Mouse (Mus musculus) midbrain, embryonic 13.5 days (tissue): ENCODE results near the gene Fras1. TPM values are rescaled to one million over a fixed set of nuclear protein-coding genes. Genes with fewer than 3 reads are reported as not detected.
A peak's percentile ranks its signal among the peaks of the same experiment; 100 is the strongest.

Source experiments
- ATAC-seq: fragments of 200-750 bp; cut with Nextera tagmentation; 2 replicates; pipeline ENCODE4 v1.8.0; 2017; ENCODE audit warnings: mild to moderate bottlenecking, moderate TSS enrichment, moderate library complexity
- H3K27ac ChIP-seq: fragments of 300-500 bp; sonication (generic); 2 replicates; pipeline ENCODE4 v1.5.1; 2015; ENCODE audit warnings: inconsistent platforms, mild to moderate bottlenecking, moderate library complexity
- H3K27me3 ChIP-seq: fragments of 300-500 bp; sonication (generic); 2 replicates; pipeline ENCODE4 v1.6.1; 2015; ENCODE audit warnings: mild to moderate bottlenecking, inconsistent platforms
- H3K36me3 ChIP-seq: fragments of 300-500 bp; sonication (generic); 2 replicates; pipeline ENCODE4 v1.6.1; 2015; ENCODE audit warnings: mild to moderate bottlenecking, inconsistent platforms
- H3K4me1 ChIP-seq: fragments of 300-500 bp; sonication (generic); replicated peaks from 2 replicates; pipeline ENCODE4 v1.6.1; 2015; ENCODE audit warnings: inconsistent platforms
- H3K4me2 ChIP-seq: fragments of 300-500 bp; sonication (generic); replicated peaks from 2 replicates; pipeline ENCODE4 v1.6.1; 2015; ENCODE audit warnings: moderate library complexity, mild to moderate bottlenecking, inconsistent platforms
- H3K4me3 ChIP-seq: fragments of 300-500 bp; sonication (generic); replicated peaks from 2 replicates; pipeline ENCODE4 v1.5.1; 2015; ENCODE audit warnings: mild to moderate bottlenecking, inconsistent platforms
- H3K9ac ChIP-seq: fragments of 300-500 bp; sonication (generic); replicated peaks from 2 replicates; pipeline ENCODE4 v1.6.1; 2015; ENCODE audit warnings: mild to moderate bottlenecking, inconsistent platforms
- H3K9me3 ChIP-seq: fragments of 300-500 bp; sonication (generic); 2 replicates; pipeline ENCODE4 v1.6.1; 2016; ENCODE audit warnings: mild to moderate bottlenecking, inconsistent platforms
- WGBS: fragments of 180-500 bp; shearing (Covaris S2); methylation state at CpG from one replicate; pipeline ENCODE4 v1.1.7; 2015; 5-methylcytosine and 5-hydroxymethylcytosine counted together
- polyA plus RNA-seq: library from polyadenylated mRNA; unstranded; fragments of >200 nt; fragmentation: Nextera tagmentation; extraction: Ambion mirVana; gene quantifications from 2 replicates; pipeline ENCODE4 v1.2.1, GENCODE M21; 2015

Gene Fras1
- 5.4 and 5.5 TPM in 2 replicates for polyA plus RNA-seq

DNA sequence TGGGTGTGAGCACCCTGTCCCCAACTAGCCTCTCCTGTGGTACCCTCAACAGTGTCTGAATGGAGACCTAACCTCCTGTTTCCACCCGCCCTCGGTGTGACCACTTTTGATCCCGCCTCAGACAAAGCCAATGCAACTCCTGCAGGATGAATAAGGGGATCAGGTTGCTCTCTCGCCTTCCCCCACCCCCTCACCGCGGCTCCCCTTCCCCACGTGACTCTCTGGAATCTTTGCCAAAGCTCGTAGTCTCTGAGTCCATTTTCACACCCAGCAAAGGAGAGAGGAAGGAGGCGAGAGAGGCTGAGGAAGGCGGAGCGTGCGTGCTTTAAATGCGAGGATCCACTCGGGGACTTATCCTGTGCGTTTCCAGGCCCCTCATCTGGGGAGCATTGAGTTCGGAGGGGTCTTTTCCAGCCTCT lies at the start of gene Fras1:
Fras1 (plus strand) TSS at position 389 of the 419 bp plus-strand sequence.
- peak; percentile 61 for ATAC-seq
- H3K9ac ChIP-seq, result peak within 1 kb of the TSS; percentile 73
- peak within 1 kb of the TSS; percentile 96 for H3K4me2 ChIP-seq
- no peaks in the 10 kb centered on the region for H3K9me3 ChIP-seq
- peaks cover 11% of the 10 kb centered on the region; the same call in 1 of the 2 replicates for H3K27me3 ChIP-seq
- peak within 1 kb of the TSS; percentile 65 for H3K4me3 ChIP-seq
- H3K36me3 ChIP-seq, result no peaks in the 10 kb centered on the region
- 0% methylated on average over 16 of the region's 16 CpGs for WGBS
- peaks cover 24% of the 10 kb centered on the region for H3K4me1 ChIP-seq
- H3K27ac ChIP-seq, result peak within 1 kb of the TSS; percentile 70

DNA sequence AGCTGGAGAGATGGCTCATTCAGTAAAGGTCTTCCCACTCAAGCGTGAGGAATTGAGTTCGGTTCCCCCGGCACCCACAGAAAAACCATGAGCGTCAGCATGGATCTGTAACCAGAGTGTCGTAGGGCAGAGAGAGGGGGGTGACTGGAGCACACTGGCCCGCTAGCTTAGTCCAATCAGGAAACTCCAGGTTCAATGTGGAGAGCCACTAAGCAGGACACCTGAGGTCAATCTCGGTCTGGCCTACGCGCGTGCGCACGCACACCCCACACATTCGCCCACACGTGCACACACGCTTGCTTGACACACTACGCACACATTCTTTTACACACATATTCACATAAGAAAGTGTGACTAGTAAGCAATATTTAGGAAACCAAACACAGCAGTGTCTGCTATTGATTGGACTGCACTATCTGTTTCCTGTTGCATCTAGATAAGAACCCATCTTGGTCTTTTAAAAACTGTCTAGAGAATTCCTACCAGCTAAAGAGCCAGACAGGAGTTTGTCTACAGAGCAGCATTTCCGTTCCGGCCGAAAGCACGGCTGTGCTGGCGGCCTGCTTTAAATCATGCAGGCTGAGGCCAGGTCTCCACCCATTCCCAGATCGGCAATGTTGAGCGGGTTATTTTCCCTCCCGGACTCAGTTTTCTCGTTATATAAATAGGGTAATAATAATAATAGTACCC lies 42.6 kb upstream of the Fras1 start:
- no peaks in the 10 kb centered on the region for H3K27me3 ChIP-seq
- ATAC-seq, result no peak
- H3K9ac ChIP-seq, result no peak overlapping the region
- H3K36me3 ChIP-seq, result no peaks in the 10 kb centered on the region
- no peaks in the 10 kb centered on the region for H3K9me3 ChIP-seq
- no peak overlapping the region for H3K27ac ChIP-seq
- H3K4me1 ChIP-seq, result no peaks in the 10 kb centered on the region
- H3K4me3 ChIP-seq, result no peak overlapping the region
- H3K4me2 ChIP-seq, result no peak overlapping the region
- WGBS, result 93% methylated on average over 25 of the region's 25 CpGs

DNA sequence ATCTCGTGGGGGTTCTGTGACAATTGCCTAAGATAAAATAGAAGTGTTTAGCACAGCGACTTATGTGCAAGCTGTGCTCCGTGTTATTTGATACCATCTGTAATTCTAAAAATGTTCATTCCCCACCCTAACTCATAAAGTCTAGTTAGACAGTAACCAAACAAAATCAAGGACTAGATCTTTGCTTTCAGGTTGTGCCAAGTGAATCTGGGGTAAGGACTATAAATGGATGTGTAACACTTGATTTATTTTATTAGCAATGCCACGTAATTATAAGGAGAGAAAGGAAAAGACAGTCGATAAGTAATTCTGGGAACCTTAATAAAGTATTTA lies 42.1 kb upstream of the Fras1 start:
- Histone ChIP-seq H3K9ac (no peak overlapping the region), H3K9me3 (no peaks in the 10 kb centered on the region), H3K4me2 (no peak overlapping the region), H3K27ac (no peak overlapping the region), H3K4me1 (no peaks in the 10 kb centered on the region), H3K4me3 (no peak overlapping the region), H3K36me3 (no peaks in the 10 kb centered on the region), H3K27me3 (no peaks in the 10 kb centered on the region)
- no peak for ATAC-seq
- whole genome bisulfite sequencing, result 86% methylated on average over 5 of the region's 5 CpGs

DNA sequence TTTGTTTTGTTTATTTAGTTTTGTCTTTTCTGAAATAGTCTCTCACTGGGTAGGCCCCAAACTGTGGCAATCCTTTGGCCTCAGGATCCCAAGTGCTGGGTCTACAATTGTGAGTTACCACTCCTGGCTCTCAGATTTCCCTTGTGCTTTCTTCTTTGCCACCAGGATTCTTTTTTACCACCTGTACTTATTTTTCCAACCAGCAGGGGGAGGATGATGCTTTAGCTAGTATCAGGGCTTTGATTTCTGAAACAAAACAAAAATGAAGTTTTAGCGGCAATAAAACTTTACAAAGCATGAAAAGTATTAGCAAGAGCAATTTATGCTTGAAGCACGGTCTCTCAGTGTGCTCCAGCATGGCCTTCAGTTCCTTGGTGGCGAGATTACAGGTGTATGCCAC lies 39.8 kb upstream of the Fras1 start:
- WGBS, result 76% methylated on average over 3 of the region's 3 CpGs
- H3K27me3 ChIP-seq, result no peaks in the 10 kb centered on the region
- ATAC-seq, result no peak
- H3K36me3 ChIP-seq, result no peaks in the 10 kb centered on the region
- no peaks in the 10 kb centered on the region for H3K4me1 ChIP-seq
- H3K9me3 ChIP-seq, result no peaks in the 10 kb centered on the region
- H3K9ac ChIP-seq, result no peak overlapping the region
- no peak overlapping the region for H3K4me2 ChIP-seq
- no peak overlapping the region for H3K4me3 ChIP-seq
- no peak overlapping the region for H3K27ac ChIP-seq

DNA sequence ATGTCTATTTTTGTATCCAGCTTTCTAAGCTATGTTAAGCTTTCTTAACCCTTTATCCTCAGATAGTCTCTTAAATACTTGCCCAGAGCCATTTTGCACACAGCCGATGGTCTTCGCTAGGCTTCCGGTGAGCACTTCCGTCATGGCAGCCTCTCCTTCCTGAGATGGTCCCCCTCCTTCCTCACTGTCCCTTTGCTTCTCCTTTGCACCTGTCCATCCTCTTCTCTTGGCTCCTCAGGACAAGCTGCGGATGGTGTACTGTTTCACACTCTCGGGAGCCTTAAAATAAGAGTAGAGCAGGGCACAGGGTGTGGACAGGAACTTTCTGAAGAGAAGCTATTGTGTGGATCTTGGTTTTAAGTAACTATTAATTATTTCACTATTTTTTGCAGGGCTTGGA lies 33.2 kb upstream of the Fras1 start:
- H3K4me1 ChIP-seq, result no peaks in the 10 kb centered on the region
- no peak overlapping the region for H3K4me3 ChIP-seq
- no peaks in the 10 kb centered on the region for H3K27me3 ChIP-seq
- H3K36me3 ChIP-seq, result no peaks in the 10 kb centered on the region
- 94% methylated on average over 6 of the region's 6 CpGs for WGBS
- H3K4me2 ChIP-seq, result no peak overlapping the region
- no peak overlapping the region for H3K9ac ChIP-seq
- no peak for ATAC-seq
- no peak overlapping the region for H3K27ac ChIP-seq
- H3K9me3 ChIP-seq, result no peaks in the 10 kb centered on the region

DNA sequence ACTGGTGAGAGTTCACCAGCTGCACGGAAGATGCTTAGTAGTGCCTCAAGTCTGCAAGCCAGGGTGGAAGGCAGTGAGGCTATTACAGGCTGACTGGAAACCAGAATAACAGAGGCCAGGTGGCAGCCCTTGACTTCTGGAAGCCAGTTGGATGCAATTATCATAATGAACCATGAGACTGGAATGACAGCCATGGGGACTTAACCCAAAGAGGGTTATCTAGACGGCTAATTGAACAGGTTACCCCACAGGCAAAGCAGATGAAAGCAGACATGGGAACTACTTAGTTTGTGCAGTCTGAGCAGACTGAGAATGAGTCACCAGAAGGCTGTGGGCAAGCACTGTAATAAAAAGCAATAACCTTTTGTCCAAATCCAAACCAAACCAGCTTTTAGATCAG lies 28.8 kb upstream of the Fras1 start:
- 64% methylated on average over 2 of the region's 2 CpGs for WGBS
- Histone ChIP-seq H3K27me3 (no peaks in the 10 kb centered on the region), H3K4me1 (no peaks in the 10 kb centered on the region), H3K9me3 (no peaks in the 10 kb centered on the region), H3K4me3 (no peak overlapping the region), H3K27ac (no peak overlapping the region), H3K4me2 (no peak overlapping the region), H3K36me3 (no peaks in the 10 kb centered on the region), H3K9ac (no peak overlapping the region)
- no peak for ATAC-seq

DNA sequence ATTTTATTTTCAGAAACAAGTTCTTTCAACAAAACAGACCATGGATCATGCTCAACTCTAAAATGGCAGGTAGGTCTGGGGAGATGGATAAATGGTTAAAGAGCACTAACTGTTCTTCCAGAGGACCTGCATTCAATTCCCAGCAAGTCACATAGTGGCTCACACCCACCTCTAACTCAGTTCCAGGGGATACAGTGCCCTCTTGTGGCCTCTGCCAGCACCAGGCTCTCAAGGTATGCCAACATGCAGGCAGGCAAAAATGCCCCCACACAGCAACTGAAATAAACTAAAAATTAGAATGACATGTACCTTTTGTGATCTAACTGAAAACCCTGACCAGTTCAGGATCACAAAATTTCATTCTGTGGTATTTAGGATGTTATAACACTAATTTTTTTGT lies 21.8 kb upstream of the Fras1 start:
- Histone ChIP-seq H3K4me3 (no peak overlapping the region), H3K27ac (no peak overlapping the region), H3K36me3 (no peaks in the 10 kb centered on the region), H3K4me1 (no peaks in the 10 kb centered on the region), H3K9me3 (no peaks in the 10 kb centered on the region), H3K4me2 (no peak overlapping the region), H3K9ac (no peak overlapping the region), H3K27me3 (no peaks in the 10 kb centered on the region)
- ATAC-seq, result no peak

DNA sequence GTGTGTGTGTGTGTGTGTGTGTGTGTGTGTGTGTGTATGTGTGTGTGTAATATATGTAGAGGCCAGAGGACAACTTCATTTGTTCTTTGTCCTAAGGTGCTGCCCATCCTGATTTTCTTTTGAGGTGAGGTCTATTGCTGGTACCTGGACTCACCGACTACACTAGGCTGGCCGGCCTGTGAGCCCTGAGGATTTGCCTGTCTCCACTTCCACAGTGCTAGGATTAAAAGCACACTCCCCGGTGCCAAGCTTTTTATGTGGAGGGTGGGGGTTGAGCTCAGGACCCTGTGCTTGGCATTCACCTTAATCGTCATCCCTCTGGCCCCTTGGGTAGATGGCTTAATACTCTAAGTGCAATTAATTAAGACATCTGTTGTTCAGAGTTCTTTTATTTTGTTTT lies 9.8 kb upstream of the Fras1 start:
- no peak for ATAC-seq

DNA sequence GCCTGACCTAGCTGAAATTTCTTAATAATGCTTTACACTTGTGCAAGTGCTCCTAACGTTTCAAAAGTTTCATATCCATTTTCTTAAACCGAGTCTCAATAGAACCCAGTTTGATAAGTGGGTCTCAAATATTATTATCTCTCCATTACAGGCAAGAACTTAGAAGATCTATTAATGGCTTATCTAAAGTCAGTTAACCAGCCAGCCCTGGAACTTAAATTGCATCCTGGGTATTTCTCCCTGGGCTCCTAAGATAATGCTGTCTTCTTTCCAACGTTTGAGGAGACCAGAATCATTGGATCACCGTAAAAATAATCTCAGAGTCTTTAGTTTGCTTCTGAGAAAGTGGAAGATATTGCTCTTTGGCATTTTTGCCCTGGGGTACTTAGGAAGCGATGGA lies 8.2 kb upstream of the Fras1 start:
- H3K4me2 ChIP-seq, result no peak overlapping the region
- H3K9me3 ChIP-seq, result no peaks in the 10 kb centered on the region
- H3K4me3 ChIP-seq, result no peak overlapping the region
- no peak overlapping the region for H3K9ac ChIP-seq
- ATAC-seq, result no peak
- no peak overlapping the region for H3K27ac ChIP-seq
- H3K4me1 ChIP-seq, result no peaks in the 10 kb centered on the region
- no peaks in the 10 kb centered on the region for H3K36me3 ChIP-seq
- H3K27me3 ChIP-seq, result no peaks in the 10 kb centered on the region
- WGBS, result 81% methylated on average over 5 of the region's 5 CpGs

More for the DNA sequence above, 9.8 kb upstream of the Fras1 start:
- Histone ChIP-seq H3K27ac (no peak overlapping the region), H3K4me2 (no peak overlapping the region), H3K27me3 (no peaks in the 10 kb centered on the region), H3K4me1 (no peaks in the 10 kb centered on the region), H3K9me3 (no peaks in the 10 kb centered on the region), H3K4me3 (no peak overlapping the region), H3K9ac (no peak overlapping the region), H3K36me3 (no peaks in the 10 kb centered on the region)
- WGBS, result 45% methylated on average over 4 of the region's 4 CpGs

DNA sequence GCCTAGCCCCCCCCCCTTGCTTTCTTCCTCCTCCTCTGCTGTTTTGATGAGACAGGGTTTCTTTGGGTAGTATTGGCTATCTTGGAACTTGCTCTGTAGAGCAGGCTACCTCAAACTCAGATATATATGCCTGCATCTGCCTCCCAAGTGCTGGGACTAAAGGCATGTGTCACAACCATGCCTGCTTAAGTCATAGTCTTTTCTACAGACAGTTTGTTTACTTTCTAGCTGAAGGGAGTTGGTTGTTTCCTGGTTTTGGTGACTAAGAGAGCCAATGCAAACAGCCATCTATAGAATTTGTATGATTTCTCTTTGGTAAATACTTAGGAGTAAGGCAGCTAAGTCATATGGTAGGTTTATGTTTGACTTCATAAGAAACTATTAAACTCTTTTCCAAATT lies 6.5 kb upstream of the Fras1 start:
- Histone ChIP-seq H3K9ac (no peak overlapping the region), H3K36me3 (no peaks in the 10 kb centered on the region), H3K4me1 (no peaks in the 10 kb centered on the region), H3K27me3 (0 out of 2 replicates have a peak, but pooled peaks cover under 1% of the 10 kb centered on the region), H3K4me2 (no peak overlapping the region), H3K9me3 (no peaks in the 10 kb centered on the region), H3K27ac (no peak overlapping the region), H3K4me3 (no peak overlapping the region)
- no peak for ATAC-seq

DNA sequence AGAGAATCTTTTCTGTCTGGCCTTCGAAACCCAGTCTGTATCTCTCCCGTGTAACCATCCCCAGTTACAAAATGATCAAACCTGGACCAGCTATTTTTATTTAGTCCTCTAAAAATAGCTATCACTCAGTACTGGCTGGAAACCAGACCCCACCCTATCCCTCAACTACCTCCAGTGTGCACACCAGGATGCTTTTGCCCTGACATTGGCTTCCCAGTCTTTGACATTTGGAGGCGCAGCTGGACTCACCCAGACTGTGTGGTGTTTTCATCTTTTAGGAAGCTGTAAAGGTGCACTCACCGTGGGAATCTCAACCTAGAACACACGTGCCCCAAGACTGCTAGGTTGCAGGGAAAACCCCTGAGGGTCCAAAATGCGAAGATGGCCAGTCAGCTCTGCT lies 649 bp upstream of the Fras1 start:
- H3K4me2 ChIP-seq, result peak overlapping the region; percentile 96
- no peak overlapping the region for H3K27ac ChIP-seq
- no peaks in the 10 kb centered on the region for H3K9me3 ChIP-seq
- H3K27me3 ChIP-seq, result peaks cover 11% of the 10 kb centered on the region; the same call in 1 of the 2 replicates
- H3K4me1 ChIP-seq, result peaks cover 24% of the 10 kb centered on the region
- WGBS, result 34% methylated on average over 6 of the region's 6 CpGs
- H3K9ac ChIP-seq, result peak overlapping the region; percentile 73; the same call in 1 of the 2 replicates
- ATAC-seq, result no peak
- peak overlapping the region; percentile 65 for H3K4me3 ChIP-seq
- no peaks in the 10 kb centered on the region for H3K36me3 ChIP-seq

DNA sequence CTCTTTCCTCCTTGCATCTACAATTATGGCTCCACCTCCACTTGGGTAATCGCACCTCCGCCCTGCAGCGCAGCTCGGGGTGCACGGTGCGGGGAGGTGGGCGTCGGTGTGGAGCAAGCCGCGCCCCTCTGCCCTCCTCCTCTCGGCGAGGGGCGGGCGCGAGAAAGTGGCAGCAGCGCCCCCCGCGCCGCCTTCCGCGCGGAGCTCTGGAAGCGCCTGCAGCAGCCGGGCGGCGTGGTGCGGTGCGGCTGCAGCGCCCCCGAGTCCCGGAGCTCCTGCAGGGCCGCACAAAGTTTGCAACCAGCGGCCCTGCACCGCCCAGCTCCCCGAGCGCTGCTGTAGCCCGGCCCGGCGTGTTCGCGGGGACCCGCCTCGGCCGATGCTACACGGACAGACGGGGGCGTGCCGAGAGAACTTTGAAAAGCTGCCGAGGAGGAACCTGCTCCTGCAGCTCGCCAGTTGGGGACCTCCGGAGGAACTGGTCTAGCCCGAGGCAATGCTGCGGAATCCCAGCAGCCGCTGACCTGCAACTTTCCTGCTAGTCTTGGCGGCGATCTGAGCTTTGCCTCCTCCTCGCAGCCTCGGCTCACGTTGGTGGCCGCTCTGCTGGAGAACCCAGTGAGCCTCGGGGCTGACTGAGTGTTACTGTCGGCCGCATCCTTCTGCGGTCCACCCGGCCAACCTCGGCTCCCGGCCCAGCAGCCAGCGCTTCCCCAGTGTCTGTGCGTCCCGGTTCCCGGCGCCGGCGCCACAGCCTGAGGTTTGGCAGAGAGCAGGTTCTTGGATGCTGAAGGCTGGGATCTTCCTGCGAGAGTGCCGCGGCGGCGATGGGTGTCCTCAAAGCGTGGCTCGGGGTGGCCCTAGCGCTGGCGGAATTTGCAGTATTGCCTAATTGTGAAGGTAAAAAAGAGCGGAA lies 489 bp downstream of the Fras1 start:
- H3K4me3 ChIP-seq, result peak overlapping the region; percentile 65
- peak; percentile 90 for ATAC-seq
- under 1% methylated on average over 78 of the region's 84 CpGs for WGBS
- peaks cover 24% of the 10 kb centered on the region for H3K4me1 ChIP-seq
- H3K9ac ChIP-seq, result peak overlapping the region; percentile 73
- H3K27me3 ChIP-seq, result peaks cover 11% of the 10 kb centered on the region; the same call in 1 of the 2 replicates
- H3K4me2 ChIP-seq, result peak overlapping the region; percentile 96
- H3K9me3 ChIP-seq, result no peaks in the 10 kb centered on the region
- H3K27ac ChIP-seq, result peak overlapping the region; percentile 70
- H3K36me3 ChIP-seq, result no peaks in the 10 kb centered on the region
